In genomic region chr7:87566476-87566875, GRCm38 (mm10) we compare ENCODE assay signal across 10 mouse cellular contexts. TPM values are rescaled to one million over a fixed set of nuclear protein-coding genes. Genes with fewer than 3 reads are reported as not detected.
A peak's percentile ranks its signal among the peaks of the same experiment; 100 is the strongest.
DNase-seq lines count a peak whose midpoint lies in the region; ATAC-seq and TF ChIP-seq lines count a peak whose summit lies in the region.
"Had no signal": no experiment of that assay in that cellular context is flagged by ENCODE, and none has a peak within 500 bp of the region (broad histone marks: within the 10 kb centered on the region; RNA-seq: fewer than 3 reads in every experiment).

No protein-coding gene starts in this region.

- H3K27me3 ChIP-seq in E14TG2a.4 (ENCODE audit: insufficient read depth, low read length) = no peaks in the 10 kb centered on the region

- ATAC-seq in granulocyte monocyte progenitor cell, adult 5-6 weeks (replicated peaks; ENCODE audit: poor library complexity, severe bottlenecking) = peak; percentile 67
- ATAC-seq in CD4-positive, CD25-positive, alpha-beta regulatory T cell, adult 4 months = no peak

- no peak overlapping the region for H3K27ac ChIP-seq in layer of hippocampus, adult 2 months
- H3K27ac ChIP-seq: macrophage had no signal

- H3K36me3 ChIP-seq in E14TG2a.4 (ENCODE audit: insufficient read depth, low read length) = no peaks in the 10 kb centered on the region

- peak in 1 of 2 experiments; percentile 28 for DNase-seq in layer of hippocampus, adult 2 months (ENCODE audit: low spot score in 2 of 2)
- no peak for DNase-seq in layer of hippocampus, adult 9-11 months
- peak; percentile 16 for DNase-seq in Muller cell, postnatal 12 days (ENCODE audit: inconsistent ontology term)
- no peak for DNase-seq in testis, postnatal 10 days (ENCODE audit: low spot score)

- no peaks in the 10 kb centered on the region for H3K9me3 ChIP-seq in E14TG2a.4 (ENCODE audit: low read length)

- TF ChIP-seq CTCF in layer of hippocampus, adult 2 months (conservative IDR thresholded peaks at IDR 0.05) = peak; percentile 90
- TF ChIP-seq CTCF in E14TG2a.4 (conservative IDR thresholded peaks at IDR 0.05; ENCODE audit: low read length) = peak; percentile 61

- no peaks in the 10 kb centered on the region for H3K4me1 ChIP-seq in E14TG2a.4 (replicated peaks; ENCODE audit: low read depth, low read length)

- H3K4me3 ChIP-seq in layer of hippocampus, adult 2 months = no peak overlapping the region
- H3K4me3 ChIP-seq in E14TG2a.4 (replicated peaks; ENCODE audit: low read length) = no peak overlapping the region

RNA-seq across cellular contexts. Expression of gene Grm5, which starts 17.5 kb away (rescaled TPM):
- total RNA-seq in layer of hippocampus, adult 2 months (2021) = 100 to 1,000 TPM; 256 to 260 TPM
- total RNA-seq in granulocyte monocyte progenitor cell, adult 5-6 weeks (2014; fragmentation: Nextera tagmentation) = not detected in 2 replicates
- not detected in 2 replicates for total RNA-seq in granulocyte monocyte progenitor cell, adult 5-6 weeks (2017)
- under 1 TPM; 0.07 to 0.09 TPM for polyA plus RNA-seq in CD4-positive, CD25-positive, alpha-beta regulatory T cell, adult 4 months (2017; shearing (Covaris generic))
- polyA plus RNA-seq: large intestine, adult 2 months; macrophage; spleen, adult 2 months had no signal

Comparison
In these comparisons a context has a peak if more than half of its experiments do, and no peak if none do; other contexts are left out.
1. RNA of gene Grm5, which starts 17.5 kb away (total RNA-seq): 256 to 260 TPM in layer of hippocampus, adult 2 months; not detected in granulocyte monocyte progenitor cell, adult 5-6 weeks; every median in the first group is over 100 times any median in the second.